Mouse (Mus musculus): ENCODE measurements around the gene Insl5. TPM values are rescaled to one million over a fixed set of nuclear protein-coding genes. Genes with fewer than 3 reads are reported as not detected.

The Insl5 gene
- total RNA-seq (2021) = not detected
- not detected in 2 replicates for polyA plus RNA-seq (2012; rRNA removed)
- long read RNA-seq = 0 reads

DNA sequence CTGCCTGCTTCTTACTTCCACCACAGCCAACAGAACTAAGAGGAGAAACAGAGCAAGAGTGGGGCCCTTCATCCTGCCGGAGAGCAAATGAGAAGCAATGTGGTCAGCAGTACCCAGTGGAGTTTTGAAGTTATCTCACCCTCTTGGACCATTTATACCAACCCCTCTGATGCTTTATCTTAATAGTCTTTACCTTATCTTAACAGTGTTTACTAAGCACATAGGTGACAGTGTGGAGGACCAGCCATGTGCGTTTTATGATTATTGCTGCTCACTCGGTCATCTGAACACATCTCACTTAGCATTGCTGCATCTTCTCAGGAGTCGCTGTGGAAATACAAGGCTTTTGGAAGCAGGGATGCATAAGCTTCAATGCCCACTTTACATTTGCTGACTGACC, at the start of gene Insl5:
Gene Insl5, minus strand, starts transcription at position 222 of the 400 bp plus-strand sequence.
- H3K79me2 ChIP-seq (replicated peaks; ENCODE audit: control insufficient read depth, insufficient read depth, low read length) = no peaks in the 10 kb centered on the region
- WGBS = 80% methylated on average over 4 of the region's 4 CpGs
- DNase-seq = no peak
- TF ChIP-seq CTCF (IDR thresholded peaks at IDR 0.05) (no peak), EP300 (IDR thresholded peaks at IDR 0.05; ENCODE audit: insufficient read depth, low read depth, low read length) (no peak), POLR2A (IDR thresholded peaks at IDR 0.05; ENCODE audit: insufficient read depth, low read depth, low read length) (no peak)
- no peaks in the 10 kb centered on the region for H3K27me3 ChIP-seq (ENCODE audit: control insufficient read depth, insufficient read depth, low read length)
- H3K36me3 ChIP-seq (ENCODE audit: control insufficient read depth, insufficient read depth, low read length) = no peaks in the 10 kb centered on the region
- no peak within 1 kb of the TSS for H3K27ac ChIP-seq
- intact Hi-C loops (cut with DNase I) = no loop called here
- H3K9ac ChIP-seq (ENCODE audit: low read depth, low read length) = no peak within 1 kb of the TSS
- no peak within 1 kb of the TSS for H3K4me3 ChIP-seq
- no peaks in the 10 kb centered on the region for H3K4me1 ChIP-seq (ENCODE audit: control insufficient read depth, insufficient read depth, low read length)

DNA sequence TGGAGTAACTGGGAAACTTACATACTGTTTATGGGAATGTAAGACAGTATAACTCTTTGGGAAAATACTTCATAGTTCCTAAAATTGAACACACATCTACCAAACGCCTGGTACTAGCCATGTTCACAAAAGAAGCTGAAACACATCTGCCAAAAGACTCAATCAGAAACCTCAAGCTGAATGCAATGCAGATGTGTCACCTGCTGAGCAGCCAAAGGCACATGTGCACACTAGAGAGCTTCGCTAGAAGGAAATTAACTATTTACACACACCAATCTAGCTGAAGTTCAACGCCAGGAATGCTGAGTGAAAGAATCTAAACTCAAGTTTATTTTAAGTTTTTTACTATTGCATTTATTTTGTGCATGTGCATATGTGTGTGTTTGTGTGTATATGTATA, 44.0 kb upstream of the Insl5 start:
- intact Hi-C loops (cut with DNase I) = no loop called here
- Histone ChIP-seq H3K4me1 (ENCODE audit: control insufficient read depth, insufficient read depth, low read length) (no peaks in the 10 kb centered on the region), H3K27me3 (ENCODE audit: control insufficient read depth, insufficient read depth, low read length) (no peaks in the 10 kb centered on the region), H3K9ac (ENCODE audit: low read depth, low read length) (no peak overlapping the region), H3K27ac (no peak overlapping the region), H3K4me3 (no peak overlapping the region), H3K79me2 (replicated peaks; ENCODE audit: control insufficient read depth, insufficient read depth, low read length) (no peaks in the 10 kb centered on the region), H3K36me3 (ENCODE audit: control insufficient read depth, insufficient read depth, low read length) (no peaks in the 10 kb centered on the region)
- DNase-seq = no peak
- no peak for TF ChIP-seq CTCF (IDR thresholded peaks at IDR 0.05)
- TF ChIP-seq POLR2A (IDR thresholded peaks at IDR 0.05; ENCODE audit: insufficient read depth, low read depth, low read length) = no peak
- TF ChIP-seq EP300 (IDR thresholded peaks at IDR 0.05; ENCODE audit: insufficient read depth, low read depth, low read length) = no peak
- 81% methylated on average over 3 of the region's 3 CpGs for WGBS

DNA sequence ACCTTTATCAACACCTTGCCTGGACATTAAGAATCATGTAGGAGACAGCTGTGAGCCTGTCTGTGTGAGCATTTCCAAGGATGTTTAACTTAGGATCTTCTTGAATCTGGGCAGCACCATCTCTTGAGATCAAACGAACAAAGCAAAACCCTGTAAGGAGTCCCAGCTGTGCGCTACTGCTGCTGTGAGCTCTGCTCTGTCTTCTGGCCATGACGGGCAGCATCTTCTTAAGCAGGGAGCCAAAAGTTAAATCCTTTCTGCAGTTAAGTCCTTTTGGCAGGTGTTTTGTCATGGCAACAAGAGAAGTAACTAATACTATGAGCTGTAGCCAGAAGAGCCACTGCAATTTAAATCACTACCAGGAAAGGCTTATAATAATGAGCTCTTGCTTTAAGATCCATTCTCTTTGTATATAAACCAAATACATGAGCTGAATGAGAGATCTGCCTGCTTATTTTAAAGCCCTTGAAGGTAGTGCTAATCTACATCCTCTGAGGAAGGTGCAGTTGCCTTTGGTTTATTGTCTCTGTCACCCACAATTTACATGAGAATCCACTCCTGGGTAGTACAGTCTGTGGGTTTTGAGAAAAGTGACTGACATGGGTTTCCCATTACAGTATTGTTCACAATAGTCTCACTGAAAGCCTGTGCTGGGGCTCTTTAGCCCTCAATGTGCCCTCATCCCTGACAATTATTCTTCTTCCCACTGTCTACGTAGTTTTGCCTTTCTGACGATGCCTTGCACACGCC, 41.4 kb upstream of the Insl5 start:
- no peak for TF ChIP-seq CTCF (IDR thresholded peaks at IDR 0.05)
- TF ChIP-seq POLR2A (IDR thresholded peaks at IDR 0.05; ENCODE audit: insufficient read depth, low read depth, low read length) = no peak
- TF ChIP-seq EP300 (IDR thresholded peaks at IDR 0.05; ENCODE audit: insufficient read depth, low read depth, low read length) = no peak
- H3K79me2 ChIP-seq (replicated peaks; ENCODE audit: control insufficient read depth, insufficient read depth, low read length) = no peaks in the 10 kb centered on the region
- no peaks in the 10 kb centered on the region for H3K36me3 ChIP-seq (ENCODE audit: control insufficient read depth, insufficient read depth, low read length)
- no peak overlapping the region for H3K27ac ChIP-seq
- 84% methylated on average over 6 of the region's 6 CpGs for WGBS
- H3K4me3 ChIP-seq = no peak overlapping the region
- no peak for DNase-seq
- no peak overlapping the region for H3K9ac ChIP-seq (ENCODE audit: low read depth, low read length)
- intact Hi-C loops (cut with DNase I) = no loop called here
- H3K4me1 ChIP-seq (ENCODE audit: control insufficient read depth, insufficient read depth, low read length) = no peaks in the 10 kb centered on the region
- H3K27me3 ChIP-seq (ENCODE audit: control insufficient read depth, insufficient read depth, low read length) = no peaks in the 10 kb centered on the region

DNA sequence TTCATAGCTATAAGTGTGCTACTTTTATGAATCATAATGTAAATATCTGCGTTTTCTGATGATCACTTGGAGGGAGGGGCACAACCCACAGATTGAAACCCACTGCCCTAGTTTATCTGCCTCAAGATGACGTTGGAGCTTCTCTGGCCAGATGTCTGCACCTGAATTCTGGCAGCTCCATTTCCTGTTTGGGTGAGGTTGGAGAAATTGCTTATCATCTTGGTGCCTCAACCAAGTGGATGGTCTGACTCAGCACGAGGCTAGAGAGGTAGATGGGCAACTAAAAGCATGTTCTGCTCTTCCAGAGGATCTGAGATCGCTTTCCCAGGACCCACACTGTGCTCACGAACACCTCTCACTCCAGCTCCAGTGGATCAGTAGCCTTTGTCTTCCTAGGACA, 38.3 kb upstream of the Insl5 start:
- WGBS = 60% methylated on average over 5 of the region's 5 CpGs
- no peaks in the 10 kb centered on the region for H3K36me3 ChIP-seq (ENCODE audit: control insufficient read depth, insufficient read depth, low read length)
- no peak for DNase-seq
- TF ChIP-seq POLR2A (IDR thresholded peaks at IDR 0.05; ENCODE audit: insufficient read depth, low read depth, low read length) (no peak), CTCF (IDR thresholded peaks at IDR 0.05) (no peak), EP300 (IDR thresholded peaks at IDR 0.05; ENCODE audit: insufficient read depth, low read depth, low read length) (no peak)
- H3K27me3 ChIP-seq (ENCODE audit: control insufficient read depth, insufficient read depth, low read length) = no peaks in the 10 kb centered on the region
- no peak overlapping the region for H3K27ac ChIP-seq
- no peak overlapping the region for H3K4me3 ChIP-seq
- H3K4me1 ChIP-seq (ENCODE audit: control insufficient read depth, insufficient read depth, low read length) = no peaks in the 10 kb centered on the region
- no peaks in the 10 kb centered on the region for H3K79me2 ChIP-seq (replicated peaks; ENCODE audit: control insufficient read depth, insufficient read depth, low read length)
- intact Hi-C loops (cut with DNase I) = no loop called here
- no peak overlapping the region for H3K9ac ChIP-seq (ENCODE audit: low read depth, low read length)

DNA sequence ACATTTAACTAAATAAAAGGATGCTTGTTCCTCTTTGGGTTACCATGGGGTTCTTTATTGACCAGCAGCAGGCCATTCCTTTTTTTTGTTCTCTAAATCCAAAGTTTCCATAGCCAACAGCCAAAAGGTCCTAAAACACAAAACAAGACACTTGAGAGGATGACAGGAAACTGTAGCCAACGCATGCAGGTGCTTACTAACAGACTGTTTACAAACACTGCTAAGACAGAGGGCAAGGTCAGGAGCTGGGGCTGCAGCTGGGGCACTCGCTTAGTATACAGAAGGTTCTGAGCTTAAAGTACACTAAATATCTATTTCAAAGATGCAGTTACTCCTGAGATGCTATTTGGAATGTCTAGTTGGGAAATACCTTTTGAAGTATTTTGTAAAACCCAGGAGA, 37.8 kb upstream of the Insl5 start:
- Histone ChIP-seq H3K27ac (no peak overlapping the region), H3K27me3 (ENCODE audit: control insufficient read depth, insufficient read depth, low read length) (no peaks in the 10 kb centered on the region), H3K79me2 (replicated peaks; ENCODE audit: control insufficient read depth, insufficient read depth, low read length) (no peaks in the 10 kb centered on the region), H3K36me3 (ENCODE audit: control insufficient read depth, insufficient read depth, low read length) (no peaks in the 10 kb centered on the region), H3K4me3 (no peak overlapping the region), H3K4me1 (ENCODE audit: control insufficient read depth, insufficient read depth, low read length) (no peaks in the 10 kb centered on the region), H3K9ac (ENCODE audit: low read depth, low read length) (no peak overlapping the region)
- DNase-seq = no peak
- 78% methylated on average over 2 of the region's 2 CpGs for WGBS
- TF ChIP-seq EP300 (IDR thresholded peaks at IDR 0.05; ENCODE audit: insufficient read depth, low read depth, low read length) = no peak
- no peak for TF ChIP-seq CTCF (IDR thresholded peaks at IDR 0.05)
- no peak for TF ChIP-seq POLR2A (IDR thresholded peaks at IDR 0.05; ENCODE audit: insufficient read depth, low read depth, low read length)
- intact Hi-C loops (cut with DNase I) = no loop called here

DNA sequence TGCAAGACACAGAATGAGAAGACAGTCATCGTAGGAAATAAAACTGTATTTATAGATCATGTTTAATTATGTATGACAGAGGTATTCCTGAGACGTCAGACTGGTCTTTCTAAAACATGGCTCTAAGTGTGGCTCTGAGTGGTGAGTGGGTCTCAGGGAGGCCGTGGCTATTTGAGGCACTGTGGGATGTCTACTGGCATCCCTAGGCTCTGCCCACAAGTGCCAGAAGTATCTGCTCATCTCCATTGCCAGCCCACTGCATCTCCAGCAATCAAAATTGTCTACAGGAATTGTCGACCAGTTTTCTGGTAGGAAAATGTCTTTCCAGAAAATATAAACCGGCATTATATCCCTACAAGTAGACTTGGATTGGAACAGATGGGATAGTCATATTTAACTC, 30.3 kb upstream of the Insl5 start:
- H3K4me3 ChIP-seq = no peak overlapping the region
- TF ChIP-seq POLR2A (IDR thresholded peaks at IDR 0.05; ENCODE audit: insufficient read depth, low read depth, low read length) (no peak), EP300 (IDR thresholded peaks at IDR 0.05; ENCODE audit: insufficient read depth, low read depth, low read length) (no peak), CTCF (IDR thresholded peaks at IDR 0.05) (no peak)
- no peak for DNase-seq
- H3K79me2 ChIP-seq (replicated peaks; ENCODE audit: control insufficient read depth, insufficient read depth, low read length) = no peaks in the 10 kb centered on the region
- no peaks in the 10 kb centered on the region for H3K4me1 ChIP-seq (ENCODE audit: control insufficient read depth, insufficient read depth, low read length)
- H3K9ac ChIP-seq (ENCODE audit: low read depth, low read length) = no peak overlapping the region
- H3K36me3 ChIP-seq (ENCODE audit: control insufficient read depth, insufficient read depth, low read length) = no peaks in the 10 kb centered on the region
- H3K27ac ChIP-seq = no peak overlapping the region
- WGBS = 84% methylated on average over 5 of the region's 5 CpGs
- H3K27me3 ChIP-seq (ENCODE audit: control insufficient read depth, insufficient read depth, low read length) = no peaks in the 10 kb centered on the region
- intact Hi-C loops (cut with DNase I) = no loop called here

Data from heart, adult 2 months (tissue).